ENCODE assay signal across 26 mouse cellular contexts in the genomic region with DNA sequence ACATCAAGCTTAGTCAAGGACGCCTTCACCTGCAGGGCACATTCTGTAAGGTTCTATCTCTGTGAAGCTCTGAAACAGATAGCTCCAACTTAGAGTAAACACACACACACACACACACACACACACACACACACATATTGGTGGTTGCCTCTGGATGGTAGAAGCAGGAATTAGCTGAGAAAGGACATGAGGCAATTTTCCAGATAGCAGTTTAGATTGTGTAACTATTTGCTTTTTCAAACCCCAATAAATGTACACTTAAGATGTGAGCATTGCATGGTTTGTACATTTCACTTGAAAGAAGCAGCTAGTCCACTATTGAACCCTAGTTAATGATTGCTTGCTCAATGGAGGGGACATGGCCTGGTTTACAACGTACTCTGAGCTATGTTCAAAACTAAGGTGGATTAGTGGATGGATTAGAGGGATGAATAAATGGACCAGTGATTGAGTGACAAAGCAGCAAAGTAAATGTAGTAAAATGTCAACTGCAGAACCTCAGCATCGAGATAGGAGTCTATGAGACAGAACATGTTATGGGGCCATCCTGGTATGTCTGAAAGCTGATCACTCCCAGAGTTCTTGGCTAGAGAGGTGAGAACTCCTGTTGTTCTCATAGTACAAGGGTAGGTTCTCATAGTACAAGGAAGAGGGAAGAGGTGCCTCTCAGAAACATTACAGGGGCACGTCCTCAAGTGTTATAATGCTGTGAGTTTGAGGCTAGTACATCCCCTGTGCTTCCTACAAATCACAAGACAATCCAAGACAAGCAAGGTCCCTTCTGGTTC. TPM values are rescaled to one million over a fixed set of nuclear protein-coding genes. Genes with fewer than 3 reads are reported as not detected.
DNase-seq lines count a peak whose midpoint lies in the region; ATAC-seq and TF ChIP-seq lines count a peak whose summit lies in the region.
"Had no signal": no experiment of that assay in that cellular context is flagged by ENCODE, and none has a peak within 500 bp of the region (broad histone marks: within the 10 kb centered on the region; RNA-seq: fewer than 3 reads in every experiment).

No protein-coding gene starts in this region.

- peak; percentile 6 for DNase-seq in heart, adult 11 months
- no peak for DNase-seq in heart, adult 9 months (ENCODE audit: low spot score in 2 of 2)
- DNase-seq in testis, postnatal 10 days (ENCODE audit: low spot score): peak; percentile 3
- no peak for DNase-seq in testis, postnatal 14 days (ENCODE audit: low spot score)
- no peak for DNase-seq in heart, postnatal 14 days
- DNase-seq in hindbrain, postnatal 0 days (ENCODE audit: low spot score): no peak
- DNase-seq in kidney, postnatal 14 days: no peak
- DNase-seq: adrenal gland, postnatal 14 days; cerebellum, adult 9-11 months; kidney, postnatal 36 days; layer of hippocampus, adult 9-11 months; right cerebral cortex, adult 18-20 months; thymus, adult 2 months had no signal

- H3K4me1 ChIP-seq in stomach, embryonic 14.5 days (ENCODE audit: control insufficient read depth, insufficient read depth, low read length): no peaks in the 10 kb centered on the region
- H3K4me1 ChIP-seq in hindbrain, postnatal 0 days (ENCODE audit: insufficient read depth, low read length): 0 out of 2 replicates have a peak, but pooled peaks cover 9% of the 10 kb centered on the region
- H3K4me1 ChIP-seq: embryonic facial prominence, embryonic 12.5 days; limb, embryonic 12.5 days had no signal

- H3K9ac ChIP-seq in stomach, embryonic 14.5 days (replicated peaks; ENCODE audit: low read depth, low read length): no peak overlapping the region
- no peak overlapping the region for H3K9ac ChIP-seq in hindbrain, postnatal 0 days (replicated peaks; ENCODE audit: low read length)
- H3K9ac ChIP-seq: embryonic facial prominence, embryonic 12.5 days; forebrain, embryonic 13.5 days; limb, embryonic 12.5 days; midbrain, embryonic 12.5 days; neural tube, embryonic 12.5 days had no signal

- WGBS in stomach, embryonic 14.5 days: 61% methylated on average over 4 of the region's 4 CpGs
- 89% methylated on average over 4 of the region's 4 CpGs for WGBS in hindbrain, postnatal 0 days

- H3K4me3 ChIP-seq in stomach, embryonic 14.5 days (ENCODE audit: low read depth, low read length): no peak overlapping the region
- H3K4me3 ChIP-seq in hindbrain, postnatal 0 days (ENCODE audit: low read length): no peak overlapping the region
- H3K4me3 ChIP-seq: embryonic facial prominence, embryonic 12.5 days; erythroblast, embryonic 14.5 days; forebrain, embryonic 13.5 days; heart, adult 2 months; left cerebral cortex, adult 2 months; limb, embryonic 12.5 days; midbrain, embryonic 12.5 days; neural tube, embryonic 12.5 days had no signal

- H3K9me3 ChIP-seq in stomach, embryonic 14.5 days (ENCODE audit: control insufficient read depth, low read depth, low read length): peaks cover 3% of the 10 kb centered on the region; the same call in 1 of the 2 replicates
- H3K9me3 ChIP-seq in hindbrain, postnatal 0 days (ENCODE audit: low read length): no peaks in the 10 kb centered on the region
- H3K9me3 ChIP-seq: embryonic facial prominence, embryonic 12.5 days had no signal

- no peaks in the 10 kb centered on the region for H3K36me3 ChIP-seq in stomach, embryonic 14.5 days (ENCODE audit: control insufficient read depth, insufficient read depth, low read length)
- no peaks in the 10 kb centered on the region for H3K36me3 ChIP-seq in hindbrain, postnatal 0 days (ENCODE audit: insufficient read depth, low read length)
- H3K36me3 ChIP-seq: embryonic facial prominence, embryonic 12.5 days; limb, embryonic 12.5 days; midbrain, embryonic 12.5 days; neural tube, embryonic 12.5 days had no signal

- no peak overlapping the region for H3K4me2 ChIP-seq in stomach, embryonic 14.5 days (replicated peaks; ENCODE audit: low read depth, low read length)
- H3K4me2 ChIP-seq in hindbrain, postnatal 0 days (ENCODE audit: low read depth, low read length): no peak overlapping the region
- H3K4me2 ChIP-seq: embryonic facial prominence, embryonic 12.5 days; forebrain, embryonic 13.5 days; limb, embryonic 12.5 days; midbrain, embryonic 12.5 days; neural tube, embryonic 12.5 days had no signal

- no peak for TF ChIP-seq CTCF in hindbrain, postnatal 0 days (IDR thresholded peaks at IDR 0.05; ENCODE audit: low read depth)

- H3K27me3 ChIP-seq in stomach, embryonic 14.5 days (ENCODE audit: control insufficient read depth, insufficient read depth, low read length): no peaks in the 10 kb centered on the region
- no peaks in the 10 kb centered on the region for H3K27me3 ChIP-seq in hindbrain, postnatal 0 days (ENCODE audit: insufficient read depth, low read length)
- H3K27me3 ChIP-seq: embryonic facial prominence, embryonic 12.5 days; forebrain, embryonic 13.5 days; limb, embryonic 12.5 days; midbrain, embryonic 12.5 days; neural tube, embryonic 12.5 days; Patski had no signal

- intact Hi-C loops in heart, postnatal 14 days (cut with DNase I): no loop called here

- ATAC-seq in stomach, embryonic 14.5 days (ENCODE audit: insufficient number of reproducible peaks, insufficient read depth, low FRiP score, low read depth): 0 out of 2 replicates have a peak, but pooled peaks have one; percentile 61
- no peak for ATAC-seq in hindbrain, postnatal 0 days
- ATAC-seq: activated CD4-positive, CD25-positive, alpha-beta regulatory T cell, adult 4 months; CD4-positive, CD25-positive, alpha-beta regulatory T cell, adult 4 months; forebrain, embryonic 13.5 days; inflammation-experienced regulatory T-cells, adult 6 months; Patski had no signal

- H3K27ac ChIP-seq in stomach, embryonic 14.5 days (ENCODE audit: low read length): no peak overlapping the region
- H3K27ac ChIP-seq in hindbrain, postnatal 0 days: no peak overlapping the region
- H3K27ac ChIP-seq: embryonic facial prominence, embryonic 12.5 days; forebrain, embryonic 13.5 days; heart, adult 2 months; left cerebral cortex, adult 2 months; limb, embryonic 12.5 days; midbrain, embryonic 12.5 days; neural tube, embryonic 12.5 days had no signal

RNA-seq across cellular contexts. Expression of a gene that starts 40.3 kb away (rescaled TPM):
- 2.5 and 2.9 TPM in 2 replicates for polyA plus RNA-seq in stomach, embryonic 14.5 days (2014; fragmentation: Nextera tagmentation; extraction: Ambion mirVana)
- total RNA-seq in heart, postnatal 14 days (2021): 1 to 10 TPM; 1.7 to 2.1 TPM
- total RNA-seq in hindbrain, postnatal 0 days (2014; rRNA removed): 0.47 and 1.4 TPM in 2 replicates
- polyA plus RNA-seq in hindbrain, postnatal 0 days (2015; fragmentation: Nextera tagmentation; extraction: Ambion mirVana): 0.30 and 0.55 TPM in 2 replicates
- polyA plus RNA-seq: erythroblast, embryonic 14.5 days; inflammation-experienced regulatory T-cells, adult 6 months; Patski had no signal

Comparison
In these comparisons a context has a peak if more than half of its experiments do, and no peak if none do; other contexts are left out.
1. DNase-seq: peak in heart, adult 11 months (single experiment) and testis, postnatal 10 days (single experiment); none in heart, adult 9 months (0 of 2), testis, postnatal 14 days (single experiment), heart, postnatal 14 days (0 of 2), hindbrain, postnatal 0 days (single experiment) and kidney, postnatal 14 days (single experiment).